ENCODE assay signal across 7 mouse cellular contexts in genomic region chr14:20660827-20661660, GRCm38 (mm10). TPM values are rescaled to one million over a fixed set of nuclear protein-coding genes. Genes with fewer than 3 reads are reported as not detected.
DNase-seq lines count a peak whose midpoint lies in the region; ATAC-seq lines count a peak whose summit lies in the region.

No protein-coding gene starts in this region.

- no peaks in the 10 kb centered on the region for H3K36me3 ChIP-seq in embryonic facial prominence, embryonic 11.5 days (replicated peaks; ENCODE audit: control insufficient read depth, insufficient read depth, low read depth, low read length)
- no peaks in the 10 kb centered on the region for H3K36me3 ChIP-seq in limb, embryonic 11.5 days (ENCODE audit: control insufficient read depth, insufficient read depth, low read length)
- H3K36me3 ChIP-seq in midbrain, embryonic 14.5 days (ENCODE audit: control insufficient read depth, insufficient read depth, low read length), result no peaks in the 10 kb centered on the region

- peak overlapping the region; percentile 88 for H3K4me2 ChIP-seq in embryonic facial prominence, embryonic 11.5 days (ENCODE audit: low read depth, low read length)
- H3K4me2 ChIP-seq in limb, embryonic 11.5 days (ENCODE audit: low read depth, severe bottlenecking), result peak overlapping the region; percentile 85
- H3K4me2 ChIP-seq in midbrain, embryonic 14.5 days (ENCODE audit: low read length), result peak overlapping the region; percentile 86

- H3K9ac ChIP-seq in embryonic facial prominence, embryonic 11.5 days (replicated peaks; ENCODE audit: low read length), result peak overlapping the region; percentile 81
- H3K9ac ChIP-seq in limb, embryonic 11.5 days (ENCODE audit: low read length), result peak overlapping the region; percentile 73
- H3K9ac ChIP-seq in midbrain, embryonic 14.5 days (replicated peaks; ENCODE audit: low read length), result peak overlapping the region; percentile 73

- ATAC-seq in embryonic facial prominence, embryonic 11.5 days (replicated peaks; ENCODE audit: insufficient number of reproducible peaks, low FRiP score, low TSS enrichment, low read depth), result peak; percentile 81
- ATAC-seq in limb, embryonic 11.5 days (ENCODE audit: insufficient number of reproducible peaks, low FRiP score, low TSS enrichment, low read depth), result peak; percentile 79
- peak; percentile 91 for ATAC-seq in midbrain, embryonic 14.5 days (ENCODE audit: low FRiP score, low TSS enrichment)

- DNase-seq in adrenal gland, postnatal 14 days, result peak; percentile 96
- peak; percentile 100 for DNase-seq in embryonic facial prominence, embryonic 11.5 days (ENCODE audit: low spot score)
- peak; percentile 99 for DNase-seq in heart, adult 11 months
- peak; percentile 94 for DNase-seq in kidney, adult 18-20 months
- peak; percentile 95 for DNase-seq in limb, embryonic 11.5 days (ENCODE audit: low spot score)
- peak; percentile 98 for DNase-seq in midbrain, embryonic 14.5 days
- DNase-seq in spleen, adult 18-20 months, result peak; percentile 78 to 86

- H3K9me3 ChIP-seq in embryonic facial prominence, embryonic 11.5 days (replicated peaks; ENCODE audit: control insufficient read depth, low read length), result no peaks in the 10 kb centered on the region
- H3K9me3 ChIP-seq in limb, embryonic 11.5 days (ENCODE audit: control insufficient read depth, low read length), result no peaks in the 10 kb centered on the region
- H3K9me3 ChIP-seq in midbrain, embryonic 14.5 days (ENCODE audit: control insufficient read depth, low read length), result no peaks in the 10 kb centered on the region

- H3K27me3 ChIP-seq in embryonic facial prominence, embryonic 11.5 days (ENCODE audit: control insufficient read depth, insufficient read depth, low read length), result peaks cover 2% of the 10 kb centered on the region; the same call in 1 of the 2 replicates
- peaks cover 8% of the 10 kb centered on the region for H3K27me3 ChIP-seq in limb, embryonic 11.5 days (ENCODE audit: control insufficient read depth, insufficient read depth, low read length)
- peaks cover 13% of the 10 kb centered on the region; the same call in 1 of the 2 replicates for H3K27me3 ChIP-seq in midbrain, embryonic 14.5 days (ENCODE audit: control insufficient read depth, insufficient read depth, low read length)

- WGBS in embryonic facial prominence, embryonic 11.5 days, result 2% methylated on average over 52 of the region's 52 CpGs
- 1% methylated on average over 52 of the region's 52 CpGs for WGBS in limb, embryonic 11.5 days
- WGBS in midbrain, embryonic 14.5 days, result 1% methylated on average over 52 of the region's 52 CpGs

- no peaks in the 10 kb centered on the region for H3K4me1 ChIP-seq in embryonic facial prominence, embryonic 11.5 days (ENCODE audit: control insufficient read depth, insufficient read depth, low read length)
- H3K4me1 ChIP-seq in limb, embryonic 11.5 days (ENCODE audit: control insufficient read depth, insufficient read depth, low read length), result peaks cover 7% of the 10 kb centered on the region; the same call in 1 of the 2 replicates
- peaks cover 14% of the 10 kb centered on the region for H3K4me1 ChIP-seq in midbrain, embryonic 14.5 days (ENCODE audit: control insufficient read depth, insufficient read depth, low read length)

- H3K27ac ChIP-seq in embryonic facial prominence, embryonic 11.5 days (replicated peaks; ENCODE audit: low read depth, low read length), result peak overlapping the region; percentile 70
- H3K27ac ChIP-seq in limb, embryonic 11.5 days (replicated peaks; ENCODE audit: low read depth, low read length), result peak overlapping the region; percentile 67
- H3K27ac ChIP-seq in midbrain, embryonic 14.5 days (replicated peaks; ENCODE audit: low read depth, low read length), result peak overlapping the region; percentile 84

- peak overlapping the region; percentile 62 for H3K4me3 ChIP-seq in embryonic facial prominence, embryonic 11.5 days (ENCODE audit: low read depth, low read length)
- peak overlapping the region; percentile 40 for H3K4me3 ChIP-seq in limb, embryonic 11.5 days (ENCODE audit: low read depth, low read length)
- peak overlapping the region; percentile 65 for H3K4me3 ChIP-seq in midbrain, embryonic 14.5 days (replicated peaks; ENCODE audit: low read depth, low read length)

RNA-seq across cellular contexts. Expression of gene Myoz1, which starts 4.7 kb away (rescaled TPM):
- not detected in 2 replicates for total RNA-seq in adrenal gland, postnatal 14 days (2021)
- 0.58 and 1.2 TPM in 2 replicates for polyA plus RNA-seq in embryonic facial prominence, embryonic 11.5 days (2014; fragmentation: Nextera tagmentation; extraction: Ambion mirVana)
- polyA plus RNA-seq in limb, embryonic 11.5 days (2014; fragmentation: Nextera tagmentation; extraction: Ambion mirVana), result 0.85 and 0.92 TPM in 2 replicates
- not detected in 2 replicates for polyA plus RNA-seq in midbrain, embryonic 14.5 days (2014; fragmentation: Nextera tagmentation; extraction: Ambion mirVana)

RNA-seq across cellular contexts. Expression of gene Synpo2l, which starts 7.1 kb away (rescaled TPM):
- 0.19 and 0.71 TPM in 2 replicates for total RNA-seq in adrenal gland, postnatal 14 days (2021)
- polyA plus RNA-seq in embryonic facial prominence, embryonic 11.5 days (2014; fragmentation: Nextera tagmentation; extraction: Ambion mirVana), result 1.6 and 2.2 TPM in 2 replicates
- 4.5 and 4.8 TPM in 2 replicates for polyA plus RNA-seq in limb, embryonic 11.5 days (2014; fragmentation: Nextera tagmentation; extraction: Ambion mirVana)
- polyA plus RNA-seq in midbrain, embryonic 14.5 days (2014; fragmentation: Nextera tagmentation; extraction: Ambion mirVana), result 0.09 TPM in 2 replicates

RNA-seq across cellular contexts. Expression of gene Sec24c, which starts 13.1 kb away (rescaled TPM):
- 137 and 149 TPM in 2 replicates for total RNA-seq in adrenal gland, postnatal 14 days (2021)
- polyA plus RNA-seq in embryonic facial prominence, embryonic 11.5 days (2014; fragmentation: Nextera tagmentation; extraction: Ambion mirVana), result 73.7 and 76.8 TPM in 2 replicates
- 81.7 and 95.0 TPM in 2 replicates for polyA plus RNA-seq in limb, embryonic 11.5 days (2014; fragmentation: Nextera tagmentation; extraction: Ambion mirVana)
- 54.0 and 81.5 TPM in 2 replicates for polyA plus RNA-seq in midbrain, embryonic 14.5 days (2014; fragmentation: Nextera tagmentation; extraction: Ambion mirVana)

RNA-seq across cellular contexts. Expression of gene Usp54, which starts 20.2 kb away (rescaled TPM):
- total RNA-seq in adrenal gland, postnatal 14 days (2021), result 13.5 and 14.8 TPM in 2 replicates
- polyA plus RNA-seq in embryonic facial prominence, embryonic 11.5 days (2014; fragmentation: Nextera tagmentation; extraction: Ambion mirVana), result 12.6 and 14.4 TPM in 2 replicates
- polyA plus RNA-seq in limb, embryonic 11.5 days (2014; fragmentation: Nextera tagmentation; extraction: Ambion mirVana), result 14.5 and 17.0 TPM in 2 replicates
- polyA plus RNA-seq in midbrain, embryonic 14.5 days (2014; fragmentation: Nextera tagmentation; extraction: Ambion mirVana), result 10.9 and 14.5 TPM in 2 replicates

RNA-seq across cellular contexts. Expression of gene Fut11, which starts 33.7 kb away (rescaled TPM):
- total RNA-seq in adrenal gland, postnatal 14 days (2021), result 17.0 and 18.7 TPM in 2 replicates
- polyA plus RNA-seq in embryonic facial prominence, embryonic 11.5 days (2014; fragmentation: Nextera tagmentation; extraction: Ambion mirVana), result 19.9 and 21.0 TPM in 2 replicates
- 18.3 and 18.8 TPM in 2 replicates for polyA plus RNA-seq in limb, embryonic 11.5 days (2014; fragmentation: Nextera tagmentation; extraction: Ambion mirVana)
- polyA plus RNA-seq in midbrain, embryonic 14.5 days (2014; fragmentation: Nextera tagmentation; extraction: Ambion mirVana), result 17.9 and 22.2 TPM in 2 replicates

Comparison
In these comparisons a context has a peak if more than half of its experiments do, and no peak if none do; other contexts are left out.
1. Peak in every context shown above with its lines: DNase-seq, ATAC-seq, H3K4me3 ChIP-seq and H3K27ac ChIP-seq.